Mouse (Mus musculus) myocyte (in vitro differentiated cells): ENCODE data around the gene Myh7b. TPM values are rescaled to one million over a fixed set of nuclear protein-coding genes. Genes with fewer than 3 reads are reported as not detected.

Experiments
- H3K27me3 ChIP-seq: one replicate; pipeline ENCODE4 v1.6.1; 2011; ENCODE audit not compliant: control insufficient read depth, insufficient read depth, insufficient read length
- H3K36me3 ChIP-seq: one replicate; pipeline ENCODE4 v1.6.1; 2011; ENCODE audit not compliant: control insufficient read depth, insufficient read depth
- H3K4me2 ChIP-seq: one replicate; pipeline ENCODE4 v1.6.1; 2011; ENCODE audit warnings: low read depth, control low read depth
- H3K4me3 ChIP-seq: one replicate; pipeline ENCODE4 v1.5.1; 2011; ENCODE audit warnings: mild to moderate bottlenecking, control low read depth, moderate library complexity
- H3K79me2 ChIP-seq: one replicate; pipeline ENCODE4 v1.6.1; 2011; ENCODE audit not compliant: control insufficient read depth, insufficient read depth
- H3ac ChIP-seq: one replicate; pipeline ENCODE4 v1.6.1; 2011; ENCODE audit not compliant: control insufficient read depth, insufficient read length
- CEBPB ChIP-seq: IDR thresholded peaks from 2 replicates; pipeline ENCODE4 v1.6.1; 2011; ENCODE audit warnings: mild to moderate bottlenecking, moderate library complexity; ENCODE audit not compliant: poor library complexity, insufficient read depth, severe bottlenecking
- E2F4 ChIP-seq: IDR thresholded peaks from one replicate; pipeline ENCODE4 v1.6.1; 2011; ENCODE audit warnings: mild to moderate bottlenecking, control low read depth, moderate library complexity; ENCODE audit not compliant: insufficient read depth
- MAX ChIP-seq: IDR thresholded peaks from one replicate; pipeline ENCODE4 v1.6.1; 2011; ENCODE audit warnings: low read depth, mild to moderate bottlenecking, control low read depth
- MYOD1 ChIP-seq, 3 experiments: IDR thresholded peaks; one replicate each; pipeline ENCODE4 v1.6.1; 2011; ENCODE audit warnings: control low read depth in 2 of 3, low read depth in 2 of 3, mild to moderate bottlenecking in 2 of 3, moderate library complexity in 1 of 3; ENCODE audit not compliant: insufficient read length in 2 of 3, control insufficient read depth in 1 of 3
- MYOG ChIP-seq, 3 experiments: IDR thresholded peaks; one replicate each; pipeline ENCODE4 v1.6.1; 2011; ENCODE audit warnings: control low read depth in 2 of 3, low read depth in 2 of 3, mild to moderate bottlenecking in 2 of 3; ENCODE audit not compliant: insufficient read length in 2 of 3, control insufficient read depth in 1 of 3, insufficient read depth in 1 of 3
- POLR2A ChIP-seq: IDR thresholded peaks from one replicate; pipeline ENCODE4 v1.6.1; 2011; ENCODE audit warnings: low read depth, mild to moderate bottlenecking, control low read depth, moderate library complexity; ENCODE audit not compliant: insufficient read length
- POLR2AphosphoS2 ChIP-seq: IDR thresholded peaks from one replicate; pipeline ENCODE4 v1.6.1; 2011; ENCODE audit warnings: low read depth, control low read depth; ENCODE audit not compliant: insufficient read length
- REST ChIP-seq: IDR thresholded peaks from one replicate; pipeline ENCODE4 v1.6.1; 2011; ENCODE audit warnings: mild to moderate bottlenecking, control low read depth, moderate library complexity; ENCODE audit not compliant: insufficient read depth, insufficient read length
- SRF ChIP-seq: IDR thresholded peaks from one replicate; pipeline ENCODE4 v1.6.1; 2011; ENCODE audit warnings: low read depth; ENCODE audit not compliant: control insufficient read depth, insufficient read length
- TCF12 ChIP-seq: IDR thresholded peaks from one replicate; pipeline ENCODE4 v1.6.1; 2011; ENCODE audit warnings: mild to moderate bottlenecking, control low read depth; ENCODE audit not compliant: poor library complexity, insufficient read depth, severe bottlenecking
- TCF3 ChIP-seq: IDR thresholded peaks from one replicate; pipeline ENCODE4 v1.6.1; 2011; ENCODE audit warnings: low read depth, control low read depth; ENCODE audit not compliant: insufficient read length
- USF1 ChIP-seq: IDR thresholded peaks from one replicate; pipeline ENCODE4 v1.6.1; 2011; ENCODE audit warnings: low read depth, mild to moderate bottlenecking, control low read depth, moderate library complexity
- polyA plus RNA-seq: library from polyadenylated mRNA; unstranded; fragments of >200 nt; fragmentation: generic; extraction: Trizol; gene quantifications from one replicate; pipeline ENCODE4 v1.2.1, GENCODE M21; 2012; ENCODE audit warnings: missing spikeins

Myh7b gene
- 12.2 TPM for polyA plus RNA-seq

DNA sequence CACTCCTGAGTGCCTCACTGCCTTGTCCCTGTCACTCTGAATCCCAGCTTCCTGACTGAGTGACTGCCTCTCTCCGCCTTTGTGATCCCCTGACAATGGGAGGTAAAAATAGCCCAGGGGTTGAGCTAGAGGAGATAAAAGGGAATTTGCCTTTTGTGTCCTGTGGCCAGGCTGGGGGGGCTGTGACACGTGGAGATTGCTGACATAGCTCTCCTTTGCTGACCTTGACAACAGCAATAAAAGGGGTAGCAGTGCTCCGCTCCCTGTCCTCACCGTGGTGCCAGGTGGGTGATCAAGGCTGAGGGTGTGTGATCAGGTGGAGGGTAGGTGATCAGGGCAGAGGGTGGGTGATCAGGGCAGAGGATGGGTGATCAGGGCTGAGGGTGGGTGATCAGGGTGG is at the start of gene Myh7b:
Gene Myh7b, plus strand, starts transcription at position 235 of the 400 bp plus-strand sequence.
- Histone ChIP-seq H3K4me2 (peak within 1 kb of the TSS; percentile 84), H3K27me3 (peaks cover 4% of the 10 kb centered on the region), H3K4me3 (peak within 1 kb of the TSS; percentile 18), H3K79me2 (no peaks in the 10 kb centered on the region), H3ac (no peak within 1 kb of the TSS), H3K36me3 (no peaks in the 10 kb centered on the region)
- peak in 1 of 3 experiments; percentile 7 for TF ChIP-seq MYOD1 (IDR thresholded peaks at IDR 0.05; ENCODE audit: control insufficient read depth in 1 of 3, insufficient read length in 2 of 3, low read depth in 2 of 3)
- no peak for TF ChIP-seq POLR2AphosphoS2
- no peak for TF ChIP-seq TCF12
- no peak for TF ChIP-seq SRF
- TF ChIP-seq REST: no peak
- no peak for TF ChIP-seq USF1
- TF ChIP-seq POLR2A: no peak
- TF ChIP-seq MAX: no peak
- TF ChIP-seq E2F4: no peak
- TF ChIP-seq TCF3: no peak
- peak in 1 of 3 experiments; percentile 18 for TF ChIP-seq MYOG (IDR thresholded peaks at IDR 0.05; ENCODE audit: control insufficient read depth in 1 of 3, insufficient read depth in 1 of 3, insufficient read length in 2 of 3, low read depth in 2 of 3)
- TF ChIP-seq CEBPB: no peak

DNA sequence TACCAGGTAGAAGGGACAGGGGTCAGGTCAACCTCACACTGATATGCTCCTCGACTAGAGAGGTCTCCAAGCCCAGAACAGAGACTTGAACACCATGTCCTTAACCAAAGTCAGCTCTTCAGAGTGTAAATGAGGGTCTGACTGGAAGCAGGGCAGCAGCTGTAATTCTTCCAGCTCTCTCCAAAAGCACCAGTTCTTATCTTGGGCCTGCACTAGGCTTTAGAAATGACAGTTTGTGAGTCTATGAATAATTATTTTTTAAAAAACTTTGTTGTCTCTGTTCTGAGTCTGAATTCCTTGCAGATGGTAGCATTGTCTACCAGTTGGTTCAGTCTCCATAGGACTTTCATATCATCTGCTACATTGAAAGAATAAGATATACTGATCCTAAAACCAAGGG is 48.8 kb upstream of the Myh7b start:
- H3K4me2 ChIP-seq: no peak overlapping the region
- no peak overlapping the region for H3ac ChIP-seq
- H3K36me3 ChIP-seq: peaks cover 35% of the 10 kb centered on the region
- no peak overlapping the region for H3K4me3 ChIP-seq
- TF ChIP-seq E2F4 (no peak), CEBPB (no peak), MYOD1 (IDR thresholded peaks at IDR 0.05; ENCODE audit: control insufficient read depth in 1 of 3, insufficient read length in 2 of 3, low read depth in 2 of 3) (no peak), REST (no peak), MAX (no peak), USF1 (no peak), SRF (no peak), TCF12 (no peak), TCF3 (no peak), POLR2AphosphoS2 (no peak), MYOG (IDR thresholded peaks at IDR 0.05; ENCODE audit: control insufficient read depth in 1 of 3, insufficient read depth in 1 of 3, insufficient read length in 2 of 3, low read depth in 2 of 3) (no peak), POLR2A (no peak)
- no peaks in the 10 kb centered on the region for H3K27me3 ChIP-seq
- H3K79me2 ChIP-seq: no peaks in the 10 kb centered on the region

DNA sequence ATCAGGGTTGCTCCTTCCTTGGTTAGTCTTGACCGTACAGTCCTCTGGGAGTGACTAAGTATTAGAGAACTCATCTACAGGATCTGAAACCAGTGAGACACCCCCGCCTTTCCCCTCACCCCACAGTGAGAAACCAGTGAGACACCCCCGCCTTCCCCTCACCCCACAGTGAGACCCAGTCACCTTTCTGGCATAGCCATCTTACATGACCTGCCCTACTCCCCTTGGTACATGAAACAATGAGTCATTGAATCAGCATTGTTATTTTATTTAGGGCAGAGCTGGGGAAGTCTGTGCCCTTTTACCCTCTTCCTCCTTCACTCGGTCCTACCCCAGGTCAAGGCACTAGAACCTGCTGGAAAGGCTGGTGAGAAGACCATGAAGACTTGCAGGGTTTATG is 48.1 kb upstream of the Myh7b start:
- Histone ChIP-seq H3K36me3 (peaks cover 35% of the 10 kb centered on the region), H3ac (no peak overlapping the region), H3K27me3 (no peaks in the 10 kb centered on the region), H3K79me2 (no peaks in the 10 kb centered on the region), H3K4me2 (no peak overlapping the region), H3K4me3 (no peak overlapping the region)
- TF ChIP-seq REST (no peak), USF1 (no peak), TCF12 (no peak)

DNA sequence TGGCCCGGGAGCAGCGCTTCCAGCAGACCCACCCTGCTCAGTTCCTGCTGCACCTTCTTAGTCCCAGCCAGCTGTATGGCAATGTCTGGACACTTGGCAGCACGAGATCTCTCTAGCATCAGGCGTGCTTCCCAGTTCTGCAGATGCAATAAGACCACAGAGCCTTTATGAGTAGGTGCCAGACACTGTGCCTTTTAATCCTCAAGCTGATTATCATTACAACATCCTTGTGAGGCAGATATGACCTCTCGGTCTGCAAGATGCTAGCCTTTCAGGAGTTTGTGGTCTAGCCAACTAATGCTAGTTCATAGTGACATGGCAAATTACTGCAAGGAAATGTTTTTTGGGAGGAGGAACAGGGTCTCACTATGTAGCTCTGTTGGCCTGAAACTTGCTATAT is 43.3 kb upstream of the Myh7b start:
- Histone ChIP-seq H3K4me3 (no peak overlapping the region), H3K79me2 (no peaks in the 10 kb centered on the region), H3ac (no peak overlapping the region), H3K27me3 (no peaks in the 10 kb centered on the region), H3K36me3 (peaks cover 32% of the 10 kb centered on the region), H3K4me2 (no peak overlapping the region)
- no peak for TF ChIP-seq POLR2AphosphoS2

DNA sequence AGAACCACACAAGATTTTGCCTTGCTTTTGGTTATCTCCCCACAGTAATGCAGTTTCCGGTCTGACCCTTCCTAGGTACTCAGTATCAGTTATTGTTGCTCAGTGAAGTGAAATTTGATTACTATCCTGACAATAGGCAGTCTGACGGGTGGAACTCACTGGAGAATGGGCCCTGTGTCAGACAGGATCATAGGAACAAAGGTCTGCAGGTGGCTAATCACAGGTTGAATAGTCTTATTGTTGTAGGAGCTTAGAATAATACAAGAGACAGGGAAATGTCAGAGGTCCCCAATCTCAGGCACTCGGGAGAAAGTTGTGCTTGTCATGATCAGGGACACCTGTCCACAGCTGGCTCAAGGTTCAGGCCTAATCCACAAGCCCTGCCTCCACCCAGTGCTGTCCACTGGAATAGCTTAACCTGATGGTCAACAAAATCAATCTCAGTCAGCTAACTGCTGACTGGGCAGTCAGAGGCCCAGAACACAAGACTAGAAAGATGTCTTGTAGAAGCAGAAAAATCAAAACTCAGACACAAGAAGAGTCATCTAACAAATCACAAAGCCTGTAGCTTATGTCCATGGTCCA is 41.7 kb upstream of the Myh7b start:
- Histone ChIP-seq H3K4me2 (no peak overlapping the region), H3K27me3 (no peaks in the 10 kb centered on the region), H3K36me3 (peaks cover 24% of the 10 kb centered on the region), H3K79me2 (no peaks in the 10 kb centered on the region), H3ac (no peak overlapping the region), H3K4me3 (no peak overlapping the region)
- TF ChIP-seq TCF3: no peak
- no peak for TF ChIP-seq MYOG (IDR thresholded peaks at IDR 0.05; ENCODE audit: control insufficient read depth in 1 of 3, insufficient read depth in 1 of 3, insufficient read length in 2 of 3, low read depth in 2 of 3)
- TF ChIP-seq CEBPB: no peak
- TF ChIP-seq POLR2AphosphoS2: no peak
- no peak for TF ChIP-seq MAX
- TF ChIP-seq TCF12: no peak
- no peak for TF ChIP-seq SRF
- no peak for TF ChIP-seq MYOD1 (IDR thresholded peaks at IDR 0.05; ENCODE audit: control insufficient read depth in 1 of 3, insufficient read length in 2 of 3, low read depth in 2 of 3)
